Mouse (Mus musculus): Measurements from ENCODE around the gene Prl7b1. TPM values are rescaled to one million over a fixed set of nuclear protein-coding genes. Genes with fewer than 3 reads are reported as not detected.

Prl7b1 gene
- total RNA-seq, 1 experiment, result 0.54 TPM

Other genes starting within 250 kb of the Prl7b1 start
- not detected in 2 replicates for gene Prl2b1, start 219.7 kb downstream of the Prl7b1 start, total RNA-seq (2012; rRNA removed)
- gene Prl8a6, start 171.9 kb downstream of the Prl7b1 start, total RNA-seq (2012; rRNA removed), result not detected in 2 replicates
- not detected in 2 replicates for gene Prl8a8, start 97.4 kb downstream of the Prl7b1 start, total RNA-seq (2012; rRNA removed)
- gene Prl8a9, start 46.0 kb downstream of the Prl7b1 start, total RNA-seq (2012; rRNA removed), result not detected in 2 replicates
- gene Prl8a1, start 28.4 kb downstream of the Prl7b1 start, total RNA-seq (2012; rRNA removed), result not detected in 2 replicates
- gene Prl7a1, start 31.9 kb upstream of the Prl7b1 start, total RNA-seq (2012; rRNA removed), result not detected in 2 replicates
- gene Prl7a2, start 57.5 kb upstream of the Prl7b1 start, total RNA-seq (2012; rRNA removed), result not detected in 2 replicates
- gene Prl7d1, start 106.2 kb upstream of the Prl7b1 start, total RNA-seq (2012; rRNA removed), result 1.3 TPM in 1 of 2 replicates, not detected in the other
- gene Prl7c1, start 170.2 kb upstream of the Prl7b1 start, total RNA-seq (2012; rRNA removed), result not detected in 2 replicates
- 2.7 TPM in 1 of 2 replicates, not detected in the other for gene Prl2a1, start 191.1 kb upstream of the Prl7b1 start, total RNA-seq (2012; rRNA removed)
- gene Prl2c1, start 238.8 kb upstream of the Prl7b1 start, total RNA-seq (2012; rRNA removed), result not detected in 2 replicates